Mouse (Mus musculus) cerebellum, postnatal 10 days (tissue): ENCODE data around the gene Atoh8.

Experiments
- DNase-seq, 2 experiments: peaks; one replicate each; pipeline ENCODE4 v3.0.0; 2021; ENCODE audit warnings: mixed read lengths in 2 of 2

Gene Atoh8

GRCm38 (mm10) chr6:72235098-72235806, at the start of gene Atoh8:
Gene Atoh8, minus strand, starts transcription at chr6:72235577.
- peak; percentile 73 to 79 for DNase-seq

GRCm38 (mm10) chr6:72283914-72284313, 48.5 kb upstream of the Atoh8 start:
- peak; percentile 73 to 82 for DNase-seq

- no peak for DNase-seq
Measured at GRCm38 (mm10) chr6:72280410-72280998, 45.1 kb upstream of the Atoh8 start.

DNA sequence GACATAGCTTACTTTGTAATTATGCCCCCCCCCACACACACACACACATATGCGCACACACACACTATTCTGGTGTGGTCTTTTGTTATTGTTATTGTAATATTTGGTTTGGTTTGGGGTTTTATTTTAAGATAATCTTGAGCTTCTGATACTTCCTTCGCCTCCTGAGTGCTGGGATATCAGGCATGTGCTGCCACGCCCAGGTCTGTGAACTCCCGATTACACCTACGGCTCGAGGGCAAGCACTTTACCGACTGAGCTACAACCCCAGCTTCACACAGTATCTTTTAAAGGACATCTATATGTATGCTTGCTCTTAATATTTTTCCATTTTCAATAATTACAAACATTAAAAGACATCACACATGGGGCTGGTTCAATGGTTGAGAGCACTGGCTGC, 44.1 kb upstream of the Atoh8 start:
- no peak for DNase-seq

DNA sequence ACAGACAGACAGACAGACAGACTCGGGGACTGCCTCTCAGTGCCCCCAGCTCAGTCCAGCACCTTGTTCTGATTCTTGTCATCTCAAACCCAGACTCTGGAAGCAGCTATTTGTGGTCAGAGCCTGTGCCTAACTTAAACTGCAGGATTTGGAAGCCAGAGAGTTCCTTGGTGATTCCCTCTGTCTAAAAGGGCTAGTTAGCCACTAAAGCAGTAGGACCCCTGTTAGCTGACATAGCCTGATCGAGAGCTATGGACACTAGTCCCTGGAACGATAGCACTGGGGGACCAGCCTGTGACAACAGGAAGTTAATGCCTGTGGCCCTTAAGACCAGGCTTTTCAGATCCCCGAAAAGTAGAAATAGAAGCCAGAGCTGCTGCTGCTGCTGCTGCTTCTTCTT, 43.5 kb upstream of the Atoh8 start:
- DNase-seq: no peak

GRCm38 (mm10) chr6:72277508-72278166, 42.3 kb upstream of the Atoh8 start:
- no peak for DNase-seq

DNA sequence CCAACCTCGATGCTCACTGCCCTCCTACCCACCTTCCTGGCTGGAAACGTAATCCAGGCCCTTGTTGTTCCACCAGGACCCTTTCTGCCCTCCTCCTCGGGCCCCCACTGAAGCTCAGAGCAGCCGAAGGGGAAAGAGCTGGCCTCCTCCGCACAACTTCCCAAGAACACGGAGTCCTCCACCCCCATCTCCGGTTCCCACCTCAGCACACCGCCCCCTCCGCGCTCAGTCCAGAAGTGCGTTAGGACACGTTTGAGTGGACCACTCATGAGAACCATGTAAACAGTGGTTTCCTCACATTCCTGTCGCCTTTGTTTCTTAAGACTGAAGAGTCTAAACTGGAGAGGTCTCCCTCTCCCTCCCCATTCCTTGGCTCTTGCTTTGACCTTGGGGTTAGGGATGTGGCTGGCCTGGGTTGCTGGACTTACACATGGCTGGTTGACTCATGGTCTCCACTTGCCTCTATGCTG, 41.6 kb upstream of the Atoh8 start:
- no peak for DNase-seq

DNA sequence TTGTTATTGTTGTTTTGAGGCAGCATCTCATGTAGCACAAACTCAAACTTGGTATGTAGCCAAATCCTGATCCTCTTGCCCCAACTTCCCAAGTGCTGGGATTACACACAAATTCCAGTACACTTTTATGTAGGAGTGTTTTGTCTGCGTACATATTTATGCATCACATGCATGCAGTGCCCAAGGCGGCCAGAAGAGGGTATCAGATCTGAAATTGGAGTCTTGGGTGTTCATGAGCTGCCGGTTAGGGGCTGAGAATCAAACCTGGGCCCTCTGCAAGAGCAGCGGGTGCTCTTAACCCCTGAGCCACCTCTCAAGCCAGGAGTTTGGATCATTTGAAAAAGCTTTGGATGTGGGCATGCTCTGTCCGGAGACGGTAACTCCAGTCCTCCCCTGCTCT, 40.8 kb upstream of the Atoh8 start:
- no peak for DNase-seq

DNA sequence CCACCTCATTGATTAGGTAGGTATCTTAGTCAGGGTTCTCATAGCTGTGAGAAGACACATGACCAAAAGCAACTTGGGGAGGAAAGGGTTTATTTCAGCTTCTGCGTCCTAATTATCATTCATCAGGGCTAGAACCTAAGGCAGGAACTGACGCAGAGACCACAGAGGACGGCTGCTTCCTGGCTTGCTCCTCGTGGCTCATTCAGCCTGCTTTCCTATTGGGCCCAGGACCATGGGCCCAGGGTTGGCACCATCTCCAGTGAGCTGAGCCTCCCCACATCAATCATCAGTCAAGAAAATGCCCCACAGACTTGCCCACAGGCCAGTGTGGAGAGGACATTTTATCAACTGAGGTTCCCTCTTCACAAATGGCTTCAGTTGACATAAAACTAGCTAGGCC, 40.1 kb upstream of the Atoh8 start:
- DNase-seq: no peak

DNA sequence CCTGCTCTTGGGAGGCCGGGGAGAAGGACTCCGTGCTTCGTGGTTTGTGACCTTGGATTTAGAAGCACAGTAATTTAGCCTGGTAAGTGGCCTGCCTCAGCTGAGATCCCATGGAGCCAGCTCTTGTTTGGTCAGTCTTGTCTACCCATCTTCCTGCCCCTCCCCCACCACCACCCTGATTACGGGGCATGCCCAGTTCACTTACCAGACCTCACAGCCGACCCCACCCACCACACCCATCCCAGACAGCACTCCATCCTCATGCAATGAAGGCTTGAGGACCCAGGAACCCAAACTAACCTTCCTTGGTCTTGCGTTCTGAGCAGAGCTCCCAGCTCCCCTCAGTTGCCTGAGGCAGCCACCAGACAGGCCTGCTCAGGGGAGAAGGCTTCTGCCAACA, 37.8 kb upstream of the Atoh8 start:
- DNase-seq: no peak

DNA sequence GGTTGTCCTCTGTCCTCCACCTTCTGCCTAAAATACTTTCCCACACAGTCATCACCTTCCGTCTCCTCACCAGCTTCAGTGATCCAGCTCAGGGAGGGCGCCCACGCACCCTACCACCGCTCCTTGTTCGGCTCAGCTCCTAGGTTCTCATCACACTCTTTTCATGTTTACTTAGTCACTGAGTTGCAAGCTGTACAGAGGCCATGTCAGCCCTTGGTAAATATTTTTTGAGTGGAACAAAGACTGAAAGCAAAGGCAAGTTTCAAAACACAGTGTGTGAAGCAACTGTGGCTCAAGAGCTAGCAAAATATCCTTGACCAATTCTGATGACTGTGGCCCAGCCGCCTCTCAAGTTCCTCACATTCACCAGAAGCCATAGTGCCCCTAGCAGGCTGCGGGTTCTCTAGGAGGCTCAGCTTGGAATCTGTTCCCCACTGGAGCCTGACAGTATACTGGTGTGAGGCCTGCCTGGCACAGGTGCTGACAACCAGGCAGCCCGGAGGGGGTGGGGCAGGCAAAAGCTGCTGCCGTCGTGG, 36.9 kb upstream of the Atoh8 start:
- DNase-seq: no peak

- DNase-seq: peak; percentile 83 to 85
Measured at GRCm38 (mm10) chr6:72270952-72271519, 35.7 kb upstream of the Atoh8 start.

- DNase-seq: peak in 1 of 2 experiments; percentile 48
Measured at GRCm38 (mm10) chr6:72270258-72270657, 34.9 kb upstream of the Atoh8 start.

- DNase-seq: peak; percentile 76 to 80
Measured at GRCm38 (mm10) chr6:72268149-72268847, 32.9 kb upstream of the Atoh8 start.

- no peak for DNase-seq
Measured at GRCm38 (mm10) chr6:72265664-72266063, 30.3 kb upstream of the Atoh8 start.

DNA sequence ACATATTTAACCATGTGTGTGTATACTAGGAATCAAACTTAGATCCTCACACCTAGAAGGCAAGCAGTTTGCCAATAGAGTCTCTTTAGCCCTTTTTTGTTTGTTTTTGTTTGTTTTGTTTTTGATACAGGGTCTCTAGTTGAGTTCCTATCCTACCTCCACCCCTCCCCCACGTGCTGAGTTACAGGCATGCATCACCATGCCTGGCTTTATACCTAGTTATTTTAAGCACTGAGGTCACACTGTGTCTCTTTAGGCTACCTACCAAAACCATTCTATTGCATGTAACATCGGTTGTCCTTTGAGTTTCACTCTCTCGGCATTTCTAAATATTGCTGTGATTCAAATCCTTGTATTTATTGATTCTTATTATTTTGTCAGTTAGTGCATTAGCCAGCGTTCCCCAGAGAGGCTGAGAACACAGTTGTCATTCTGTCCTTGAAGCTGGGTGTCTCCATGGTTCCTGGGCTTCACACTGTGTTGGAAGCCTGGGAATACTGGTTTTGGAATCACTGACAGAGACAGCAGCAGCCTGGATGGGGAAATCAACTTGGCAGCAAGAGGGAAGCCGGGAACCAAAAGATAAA, 28.4 kb upstream of the Atoh8 start:
- no peak for DNase-seq

DNA sequence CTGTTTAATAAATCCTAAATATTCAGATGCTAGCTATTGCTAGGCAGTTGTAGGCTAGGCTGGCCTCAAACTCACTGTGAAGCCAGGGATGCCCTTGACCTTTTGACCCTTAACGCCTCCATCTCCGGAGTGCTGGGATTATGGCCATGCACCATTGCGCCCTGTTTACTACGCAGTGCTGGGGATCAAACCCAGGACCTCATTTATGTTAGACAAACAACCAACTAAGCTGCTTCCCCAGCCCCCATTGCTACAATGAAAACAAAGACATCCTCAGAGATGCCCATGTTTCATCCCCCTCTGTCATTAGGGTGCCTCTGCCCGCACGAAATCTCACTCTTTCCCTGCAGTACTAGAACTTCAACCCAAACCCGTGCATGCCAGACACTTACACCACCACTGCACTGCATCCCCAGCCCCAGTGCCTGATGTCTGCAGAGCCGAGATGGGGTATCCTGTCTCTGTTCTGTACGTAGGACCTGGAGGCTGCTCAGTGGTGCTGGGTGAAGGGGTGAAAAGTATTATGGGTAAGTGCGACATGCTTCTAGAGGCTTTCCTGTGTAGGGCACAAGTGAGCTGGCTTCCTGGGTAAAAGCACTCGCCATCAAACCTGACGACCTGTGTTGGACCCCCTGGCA, 26.4 kb upstream of the Atoh8 start:
- no peak for DNase-seq

DNA sequence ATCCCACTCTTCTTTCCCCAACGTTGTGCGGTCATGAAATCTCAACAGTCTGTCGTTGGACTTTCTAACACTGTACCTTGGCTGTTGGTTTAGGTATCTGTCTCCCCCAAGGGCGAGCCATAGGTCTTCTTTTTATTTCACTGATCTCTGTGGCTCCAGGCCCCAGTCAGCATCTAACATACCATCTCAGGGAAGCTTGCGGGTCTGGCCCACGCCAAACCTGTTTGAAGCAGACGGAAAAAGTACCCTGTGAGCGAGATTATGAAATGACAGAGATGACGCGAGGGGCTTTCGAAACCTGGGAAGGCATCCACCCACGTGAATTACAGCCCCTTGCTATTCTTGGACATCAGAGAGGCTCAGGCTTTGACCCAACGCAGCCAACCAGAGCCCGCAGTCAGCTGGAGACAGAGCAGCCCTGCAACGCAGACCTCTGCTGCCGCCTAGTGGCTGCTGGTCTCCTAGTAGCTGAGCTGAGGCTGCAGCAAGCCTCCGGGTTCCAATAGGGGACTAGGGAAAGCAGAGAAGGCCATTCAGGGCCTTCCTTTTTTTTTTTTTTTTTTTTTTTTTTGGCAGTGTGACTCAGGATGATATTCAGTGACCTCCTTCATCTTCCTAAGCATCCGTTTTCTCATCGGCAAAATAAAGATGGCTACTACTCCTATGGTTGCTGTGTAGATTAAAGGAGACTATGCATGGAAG, 25.8 kb upstream of the Atoh8 start:
- DNase-seq: peak; percentile 98 to 100

- peak; percentile 32 to 43 for DNase-seq
Measured at GRCm38 (mm10) chr6:72259474-72259873, 24.1 kb upstream of the Atoh8 start.

GRCm38 (mm10) chr6:72255294-72255693, 19.9 kb upstream of the Atoh8 start:
- DNase-seq: peak; percentile 78 to 87

DNA sequence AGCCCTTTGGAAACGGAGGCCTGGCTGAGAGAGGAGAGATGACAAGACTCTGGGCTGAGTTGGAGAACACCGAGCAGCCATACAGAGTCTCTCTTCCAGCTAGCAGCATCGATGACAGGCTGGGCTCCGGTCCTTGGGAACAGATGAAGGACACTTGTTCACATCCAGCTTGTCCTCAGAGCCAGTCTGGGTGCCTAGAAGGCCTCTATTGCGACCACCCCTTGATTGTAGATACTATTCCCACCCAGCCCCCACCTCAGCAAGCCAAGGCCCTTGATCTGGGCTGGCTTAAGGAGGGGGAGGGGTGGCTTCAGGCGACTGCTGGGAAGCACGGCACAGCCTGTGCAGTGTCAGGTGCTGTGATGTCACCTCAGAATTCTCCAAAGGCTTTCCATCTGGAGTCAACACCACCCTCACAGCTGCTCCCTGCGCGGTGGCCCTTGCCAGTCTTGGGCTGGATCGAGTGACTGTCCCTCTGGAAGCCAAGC, 19.3 kb upstream of the Atoh8 start:
- DNase-seq: peak in 1 of 2 experiments; percentile 76
